Mouse (Mus musculus): ENCODE data around the gene Inka2.

- no peak for TF ChIP-seq CTCF (IDR thresholded peaks at IDR 0.05; ENCODE audit: control insufficient read depth, insufficient read depth, insufficient read length)
- no peak for TF ChIP-seq USF1 (IDR thresholded peaks at IDR 0.05; ENCODE audit: low read depth)
- TF ChIP-seq MYOG (IDR thresholded peaks at IDR 0.05; ENCODE audit: control insufficient read depth, extremely low read depth, insufficient read length): no peak
- no peak for TF ChIP-seq MYOD1 (IDR thresholded peaks at IDR 0.05; ENCODE audit: control insufficient read depth, insufficient read length, low read depth)
- no peak for TF ChIP-seq MAX (IDR thresholded peaks at IDR 0.05)
- no peak for TF ChIP-seq CEBPB (IDR thresholded peaks at IDR 0.05; ENCODE audit: low read depth)
- no peak for TF ChIP-seq FOSL1 (IDR thresholded peaks at IDR 0.05; ENCODE audit: insufficient read depth, low read length, poor library complexity, severe bottlenecking)
These were observed 13.6 kb downstream of the Inka2 start for GRCm38 (mm10) chr3:105717856-105718555.

Measured in C2C12 (cell line).